Mouse (Mus musculus) CH12.LX (cell line): Measurements from ENCODE around the gene 1700017D01Rik. TPM values are rescaled to one million over a fixed set of nuclear protein-coding genes. Genes with fewer than 3 reads are reported as not detected.

ENCODE experiments used
- DNase-seq: peaks from one replicate; pipeline ENCODE4 v3.0.0-alpha.2; 2013; ENCODE audit errors: extremely low read depth
- H3K27ac ChIP-seq: 2 replicates; pipeline ENCODE4 v1.5.1; 2012; ENCODE audit warnings: low read depth, mild to moderate bottlenecking, control low read depth, moderate library complexity; ENCODE audit not compliant: insufficient read depth
- H3K27me3 ChIP-seq: replicated peaks from 2 replicates; pipeline ENCODE3; 2012; ENCODE audit warnings: inconsistent platforms
- H3K36me3 ChIP-seq, 2 experiments: replicated peaks in 1 of 2; 2 replicates each; pipeline versions ENCODE3 to v1.6.1; 2012; ENCODE audit warnings: inconsistent platforms in 1 of 2, low read length in 1 of 2, mild to moderate bottlenecking in 1 of 2, mixed read lengths in 1 of 2, moderate library complexity in 1 of 2; ENCODE audit not compliant: control insufficient read depth in 1 of 2, insufficient read depth in 1 of 2
- H3K4me1 ChIP-seq, 2 experiments: 2 replicates each; pipeline ENCODE4 v1.6.1; 2012; ENCODE audit warnings: inconsistent platforms in 1 of 2, moderate library complexity in 1 of 2; ENCODE audit not compliant: insufficient read depth in 2 of 2, control insufficient read depth in 1 of 2
- H3K4me2 ChIP-seq: 2 replicates; pipeline ENCODE4 v1.6.1; 2012; ENCODE audit warnings: low read depth, mild to moderate bottlenecking, control low read depth; ENCODE audit not compliant: poor library complexity, insufficient read depth, severe bottlenecking
- H3K4me3 ChIP-seq, 3 experiments: fragments of 150-350 bp in 1 of 3; sonication (generic) in 1 of 3; replicated peaks in 1 of 3; 2 replicates each; pipeline versions ENCODE3 to v1.5.1; 2011 to 2012; ENCODE audit warnings: low read depth in 2 of 3, low read length in 2 of 3, mild to moderate bottlenecking in 2 of 3, moderate library complexity in 2 of 3, control low read depth in 1 of 3, improper control_type of control experiment in 1 of 3, inconsistent platforms in 1 of 3, mixed read lengths in 1 of 3; ENCODE audit not compliant: poor library complexity in 1 of 3
- H3K79me2 ChIP-seq: replicated peaks from 2 replicates; pipeline ENCODE4 v1.6.1; 2012; ENCODE audit warnings: mild to moderate bottlenecking, moderate library complexity; ENCODE audit not compliant: control insufficient read depth, poor library complexity, insufficient read depth, severe bottlenecking; ENCODE audit errors: extremely low read depth
- H3K9ac ChIP-seq: 2 replicates; pipeline ENCODE4 v1.6.1; 2012; ENCODE audit warnings: low read depth, mild to moderate bottlenecking, control low read depth, moderate library complexity; ENCODE audit not compliant: insufficient read depth
- H3K9me3 ChIP-seq: replicated peaks from 2 replicates; pipeline ENCODE3; 2012; ENCODE audit warnings: low read length, inconsistent platforms, mixed read lengths
- CHD1 ChIP-seq: IDR thresholded peaks from 2 replicates; pipeline ENCODE4 v1.6.1; 2012; ENCODE audit warnings: low read depth, low read length, improper control_type of control experiment, inconsistent platforms
- CHD2 ChIP-seq: IDR thresholded peaks from 2 replicates; pipeline ENCODE4 v1.6.1; 2011; ENCODE audit warnings: low read length, improper control_type of control experiment
- E2F4 ChIP-seq: IDR thresholded peaks from 2 replicates; pipeline ENCODE4 v1.6.1; 2011; ENCODE audit warnings: low read depth, low read length, improper control_type of control experiment; ENCODE audit not compliant: insufficient replicate concordance
- ELF1 ChIP-seq: IDR thresholded peaks from 2 replicates; pipeline ENCODE4 v1.6.1; 2014; ENCODE audit warnings: low read depth, mild to moderate bottlenecking, inconsistent platforms, low read length, improper control_type of control experiment
- HCFC1 ChIP-seq: IDR thresholded peaks from 2 replicates; pipeline ENCODE4 v1.6.1; 2012; ENCODE audit warnings: low read depth, mild to moderate bottlenecking, inconsistent platforms, low read length, improper control_type of control experiment
- IRF4 ChIP-seq: IDR thresholded peaks from 2 replicates; pipeline ENCODE4 v1.6.1; 2014; ENCODE audit warnings: low read depth, mild to moderate bottlenecking, inconsistent platforms, low read length, improper control_type of control experiment
- MAZ ChIP-seq: IDR thresholded peaks from 2 replicates; pipeline ENCODE4 v1.6.1; 2012; ENCODE audit warnings: low read depth, mild to moderate bottlenecking, inconsistent platforms, low read length, improper control_type of control experiment, moderate library complexity
- MXI1 ChIP-seq: IDR thresholded peaks from 2 replicates; pipeline ENCODE4 v1.6.1; 2011; ENCODE audit warnings: mild to moderate bottlenecking, low read depth, low read length, improper control_type of control experiment
- MYC ChIP-seq: IDR thresholded peaks from 2 replicates; pipeline ENCODE4 v1.6.1; 2011; ENCODE audit warnings: low read depth, mild to moderate bottlenecking, improper control_type of control experiment, low read length
- NELFE ChIP-seq: IDR thresholded peaks from 2 replicates; pipeline ENCODE4 v1.6.1; 2011; ENCODE audit warnings: low read depth, low read length, improper control_type of control experiment
- POLR2A ChIP-seq: IDR thresholded peaks from 2 replicates; pipeline ENCODE4 v1.6.1; 2011; ENCODE audit warnings: low read depth, mild to moderate bottlenecking, improper control_type of control experiment, low read length
- POLR2AphosphoS2 ChIP-seq: IDR thresholded peaks from 2 replicates; pipeline ENCODE4 v1.6.1; 2011; ENCODE audit warnings: low read depth, low read length, improper control_type of control experiment
- SIN3A ChIP-seq: IDR thresholded peaks from 2 replicates; pipeline ENCODE4 v1.6.1; 2012; ENCODE audit warnings: low read length, improper control_type of control experiment, inconsistent platforms
- SMC3 ChIP-seq: IDR thresholded peaks from 2 replicates; pipeline ENCODE4 v1.6.1; 2011; ENCODE audit warnings: low read depth, low read length, improper control_type of control experiment
- USF1 ChIP-seq: IDR thresholded peaks from 2 replicates; pipeline ENCODE4 v1.6.1; 2014; ENCODE audit warnings: low read depth, mild to moderate bottlenecking, inconsistent platforms, low read length, improper control_type of control experiment
- ZC3H11A ChIP-seq: IDR thresholded peaks from 2 replicates; pipeline ENCODE4 v1.6.1; 2012; ENCODE audit warnings: low read depth, mild to moderate bottlenecking, inconsistent platforms, low read length, improper control_type of control experiment
- ZMIZ1 ChIP-seq: IDR thresholded peaks from 2 replicates; pipeline ENCODE4 v1.6.1; 2012; ENCODE audit warnings: low read depth, mild to moderate bottlenecking, inconsistent platforms, low read length, improper control_type of control experiment
- dilution Hi-C: fragments of 300-500 bp; cut with MboI; formaldehyde crosslinking; loops from 2 replicates; pipeline ENCODE4 v1.14.3; 2020; ENCODE audit warnings: low sequenced_read_pairs; ENCODE audit not compliant: extremely low pct_unique_long_range_greater_than_20kb, extremely low pct_ligation_motif_present
- in situ Hi-C: fragments of 300-500 bp; cut with MboI; formaldehyde crosslinking; loops from 3 replicates; pipeline ENCODE4 v1.14.3; 2019; ENCODE audit warnings: low sequenced_read_pairs, low pct_ligation_motif_present, low pct_unique_long_range_greater_than_20kb, mixed read lengths
- polyA plus RNA-seq: library from polyadenylated mRNA; unstranded; fragments of >175 nt; gene quantifications from 2 replicates; pipeline ENCODE4 v1.2.1, GENCODE M21; 2012; ENCODE audit warnings: low read depth; ENCODE audit not compliant: insufficient read length
- total RNA-seq, 2 experiments: library from RNA; depleted of rRNA; stranded (reverse); fragments of 300-350 nt in 1 of 2; fragments of >200 nt in 1 of 2; gene quantifications; 2 replicates each; pipeline ENCODE4 v1.2.3; 2012 to 2014

Gene 1700017D01Rik
- total and polyA plus RNA-seq, 3 experiments, result not detected

- Histone ChIP-seq H3K9me3 (no peaks in the 10 kb centered on the region), H3K4me3 (no peak within 1 kb of the TSS), H3K27me3 (no peaks in the 10 kb centered on the region), H3K27ac (no peak within 1 kb of the TSS), H3K36me3 (no peaks in the 10 kb centered on the region), H3K79me2 (no peaks in the 10 kb centered on the region), H3K4me1 (no peaks in the 10 kb centered on the region), H3K4me2 (no peak within 1 kb of the TSS), H3K9ac (no peak within 1 kb of the TSS)
- no peak for TF ChIP-seq MAZ
- no peak for TF ChIP-seq POLR2A
- TF ChIP-seq USF1, result no peak
- no peak for TF ChIP-seq MYC
- no peak for TF ChIP-seq ZC3H11A
- TF ChIP-seq ZMIZ1, result no peak
- no peak for TF ChIP-seq CHD2
- no peak for TF ChIP-seq E2F4
- TF ChIP-seq IRF4, result no peak
- no peak for TF ChIP-seq ELF1
- dilution Hi-C loops, result no loop called here
- DNase-seq, result no peak
- in situ Hi-C loops, result no loop called here
Observed at GRCm38 (mm10) chr19:11080934-11081333, 49.7 kb downstream of the 1700017D01Rik start, which contains the start of gene Ms4a8a. Gene Ms4a8a (minus strand): TSS chr19:11081102.

- no peaks in the 10 kb centered on the region for H3K27me3 ChIP-seq
- no peak for TF ChIP-seq USF1
- no peak for TF ChIP-seq MXI1
- no peak for TF ChIP-seq SIN3A
- TF ChIP-seq MAZ, result no peak
- TF ChIP-seq POLR2AphosphoS2, result no peak
- no peak for TF ChIP-seq NELFE
- no peak for TF ChIP-seq IRF4
- TF ChIP-seq POLR2A, result no peak
- TF ChIP-seq HCFC1, result no peak
- no peak for TF ChIP-seq ZMIZ1
- no peak for TF ChIP-seq SMC3
- TF ChIP-seq CHD2, result no peak
- no peak for TF ChIP-seq CHD1
- no peak for TF ChIP-seq E2F4
- DNase-seq, result no peak
Observed at GRCm38 (mm10) chr19:11070364-11070763, 60.3 kb downstream of the 1700017D01Rik start.

More at GRCm38 (mm10) chr19:11070364-11070763, 60.3 kb downstream of the 1700017D01Rik start:
- Histone ChIP-seq H3K4me3 (no peak overlapping the region), H3K27ac (no peak overlapping the region), H3K9me3 (no peaks in the 10 kb centered on the region), H3K9ac (no peak overlapping the region), H3K4me1 (peaks cover 0 to 7% of the 10 kb centered on the region in 2 experiments; a peak in 2 of 4 replicates), H3K79me2 (no peaks in the 10 kb centered on the region), H3K36me3 (no peaks in the 10 kb centered on the region), H3K4me2 (no peak overlapping the region)
- in situ Hi-C loops, result loop anchor here (25.0 kb wide), 1 partner anchor 267 kb away; the partner anchor contains the start of gene Ms4a7
- dilution Hi-C loops, result no loop called here
